Mouse (Mus musculus) embryonic fibroblast, embryonic 13.5 days (primary cell): ENCODE measurements at regions not wholly inside any gene's neighbourhood (a gene's known extent, or its start where the extent isn't known, plus 50 kb on each side); places are given as distances from the start of the nearest gene placed in this dataset.

ENCODE experiments used
- CTCF ChIP-seq: IDR thresholded peaks from 2 replicates; pipeline ENCODE4 v1.5.1; 2011; ENCODE audit warnings: mild to moderate bottlenecking, control low read depth, low read length, moderate library complexity, borderline replicate concordance; ENCODE audit not compliant: insufficient read depth
- POLR2A ChIP-seq: IDR thresholded peaks from 2 replicates; pipeline ENCODE4 v1.6.1; 2011; ENCODE audit warnings: low read depth, mild to moderate bottlenecking, control low read depth, low read length, moderate library complexity

GRCm38 (mm10) chr4:54758501-54758829, 186.4 kb upstream of the Zfp462 start:
- no peak for TF ChIP-seq CTCF
- TF ChIP-seq POLR2A: no peak
